Mouse (Mus musculus) layer of hippocampus, postnatal 10 days (tissue): ENCODE results near the gene Pbx4. TPM values are rescaled to one million over a fixed set of nuclear protein-coding genes. Genes with fewer than 3 reads are reported as not detected.

ENCODE experiments used
- DNase-seq, 2 experiments: peaks; one replicate each; pipeline ENCODE4 v3.0.0; 2021; ENCODE audit warnings: low spot score in 2 of 2
- total RNA-seq, 2 experiments: library from RNA; stranded (reverse); gene quantifications; 2 replicates each; pipeline ENCODE4 v1.2.3; 2021

Pbx4 gene
- total RNA-seq, 2 experiments from 2014 or later: 18.8 to 25.4 TPM

GRCm38 (mm10) chr8:69808864-69809403 lies 23.4 kb upstream of the Pbx4 start:
- DNase-seq: peak; percentile 34 to 48

GRCm38 (mm10) chr8:69809820-69810219 lies 22.5 kb upstream of the Pbx4 start:
- no peak for DNase-seq

GRCm38 (mm10) chr8:69814881-69815280 lies 17.4 kb upstream of the Pbx4 start:
- no peak for DNase-seq

GRCm38 (mm10) chr8:69815396-69815795 lies 16.9 kb upstream of the Pbx4 start:
- no peak for DNase-seq

GRCm38 (mm10) chr8:69820466-69820865 lies 11.8 kb upstream of the Pbx4 start:
- DNase-seq: no peak

- DNase-seq: peak in 1 of 2 experiments; percentile 44
Measured at GRCm38 (mm10) chr8:69821971-69822385, 10.3 kb upstream of the Pbx4 start.

GRCm38 (mm10) chr8:69822386-69823191 lies 9.7 kb upstream of the Pbx4 start, which contains the start of gene Lpar2:
TSS of gene Lpar2 (plus strand) at chr8:69822429.
- peak; percentile 37 to 54 for DNase-seq

- no peak for DNase-seq
Measured at GRCm38 (mm10) chr8:69826371-69826770, 5.9 kb upstream of the Pbx4 start.

GRCm38 (mm10) chr8:69837057-69837682 lies 4.9 kb downstream of the Pbx4 start:
- no peak for DNase-seq

GRCm38 (mm10) chr8:69847167-69848065 lies 15.1 kb downstream of the Pbx4 start:
- no peak for DNase-seq

- DNase-seq: no peak
Measured at GRCm38 (mm10) chr8:69848951-69849350, 16.7 kb downstream of the Pbx4 start.

- DNase-seq: no peak
Measured at GRCm38 (mm10) chr8:69849899-69850298, 17.6 kb downstream of the Pbx4 start.

GRCm38 (mm10) chr8:69850926-69851506 lies 18.7 kb downstream of the Pbx4 start:
- no peak for DNase-seq

- no peak for DNase-seq
Measured at GRCm38 (mm10) chr8:69853869-69854268, 21.6 kb downstream of the Pbx4 start.

- no peak for DNase-seq
Measured at GRCm38 (mm10) chr8:69860807-69861206, 28.5 kb downstream of the Pbx4 start.

- no peak for DNase-seq
Measured at GRCm38 (mm10) chr8:69861251-69861650, 29.0 kb downstream of the Pbx4 start.

GRCm38 (mm10) chr8:69863387-69864020 lies 31.2 kb downstream of the Pbx4 start:
- no peak for DNase-seq

GRCm38 (mm10) chr8:69864180-69864579 lies 31.9 kb downstream of the Pbx4 start:
- no peak for DNase-seq

GRCm38 (mm10) chr8:69867696-69868326 lies 35.5 kb downstream of the Pbx4 start:
- no peak for DNase-seq
